Mouse (Mus musculus): ENCODE data around the gene Srpr.

- TF ChIP-seq TBP (IDR thresholded peaks at IDR 0.05; ENCODE audit: low read depth, low read length) (no peak), CTCF (IDR thresholded peaks at IDR 0.05 in 2 of 3, conservative IDR thresholded peaks at IDR 0.05 in 1 of 3; ENCODE audit: control insufficient read depth in 1 of 3, insufficient read depth in 1 of 3, low read depth in 2 of 3, low read length in 3 of 3, poor library complexity in 1 of 3, severe bottlenecking in 1 of 3) (no peak), TCF12 (IDR thresholded peaks at IDR 0.05; ENCODE audit: low read depth, low read length) (no peak)
Observed at GRCm38 (mm10) chr9:35170071-35170470, 29.9 kb upstream of the Srpr start.

All from MEL (cell line).